Mouse (Mus musculus) liver (tissue): ENCODE data around the gene Olfr181.

ENCODE experiments used
- DNase-seq: peaks from one replicate; pipeline ENCODE4 v3.0.0-alpha.2; 2020; ENCODE audit warnings: mixed read lengths

The Olfr181 gene

GRCm38 (mm10) chr16:58928655-58929054 is at the start of gene Olfr181:
Gene Olfr181 (minus strand): TSS chr16:58928755.
- DNase-seq = no peak

- DNase-seq = no peak
These were observed 737 bp upstream of the Olfr181 start, which contains the start of gene Olfr180 for GRCm38 (mm10) chr16:58929292-58929691. Gene Olfr180 (minus strand): TSS chr16:58929392.

GRCm38 (mm10) chr16:58891963-58892362 is 36.6 kb downstream of the Olfr181 start, which contains the start of gene Olfr178:
Gene Olfr178 (minus strand): TSS chr16:58892063.
- DNase-seq = no peak

GRCm38 (mm10) chr16:58884416-58884815 is 44.1 kb downstream of the Olfr181 start:
- no peak for DNase-seq
